Mouse (Mus musculus) brain, embryonic 14.5 days (tissue): ENCODE measurements around the gene Cdca4.

Experiments
- CTCF ChIP-seq: fragments of 200-500 bp; IDR thresholded peaks from 2 replicates; pipeline ENCODE4 v1.5.1; 2012; ENCODE audit warnings: inconsistent platforms, mild to moderate bottlenecking, moderate library complexity, borderline replicate concordance; ENCODE audit not compliant: insufficient read depth, insufficient read length; ENCODE audit errors: extremely low read depth
- POLR2A ChIP-seq: fragments of 200-500 bp; IDR thresholded peaks from 2 replicates; pipeline ENCODE4 v1.6.1; 2012; ENCODE audit warnings: mild to moderate bottlenecking, inconsistent platforms, borderline replicate concordance; ENCODE audit not compliant: poor library complexity, insufficient read depth, insufficient read length, severe bottlenecking; ENCODE audit errors: extremely low read depth

DNA sequence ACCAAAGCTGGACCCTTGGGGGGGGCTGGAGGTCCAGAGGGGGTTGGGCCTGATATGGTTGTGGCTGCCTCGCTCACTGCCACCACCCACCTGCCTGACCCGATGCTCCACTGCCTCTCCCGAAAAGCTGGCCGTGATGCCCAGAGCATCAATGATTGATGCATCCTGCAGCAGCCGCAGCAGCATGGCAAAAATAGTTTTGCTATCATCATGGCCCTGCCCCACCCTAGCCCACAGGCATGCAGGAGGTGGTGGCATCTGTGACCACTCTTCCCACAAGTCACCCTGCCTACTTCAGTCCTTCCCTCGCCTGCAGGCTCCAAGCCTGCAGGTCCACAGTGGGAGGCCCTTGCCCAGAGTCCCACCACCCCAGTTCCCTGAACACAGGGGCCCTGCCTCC is 23.2 kb downstream of the Cdca4 start:
- TF ChIP-seq POLR2A (no peak), CTCF (no peak)
